Mouse (Mus musculus): ENCODE results near the gene Nudc. TPM values are rescaled to one million over a fixed set of nuclear protein-coding genes. Genes with fewer than 3 reads are reported as not detected.
A peak's percentile ranks its signal among the peaks of the same experiment; 100 is the strongest.

The Nudc gene
- polyA plus RNA-seq, 1 experiment = 107 TPM

GRCm38 (mm10) chr4:133569291-133570065 is 23.7 kb upstream of the Nudc start:
- no peak overlapping the region for H3K27ac ChIP-seq (ENCODE audit: insufficient read depth, low read depth, low read length)
- TF ChIP-seq POLR2A (IDR thresholded peaks at IDR 0.05; ENCODE audit: borderline replicate concordance, low read depth, low read length) (no peak), CTCF (IDR thresholded peaks at IDR 0.05; ENCODE audit: low read depth, low read length) (no peak)
- peaks cover 6% of the 10 kb centered on the region; the same call in 1 of the 2 replicates for H3K4me1 ChIP-seq (ENCODE audit: control insufficient read depth, insufficient read depth, low read length)
- H3K4me3 ChIP-seq (ENCODE audit: insufficient read depth, low read length) = no peak overlapping the region

GRCm38 (mm10) chr4:133567251-133567650 is 21.5 kb upstream of the Nudc start:
- Histone ChIP-seq H3K4me3 (ENCODE audit: insufficient read depth, low read length) (no peak overlapping the region), H3K27ac (ENCODE audit: insufficient read depth, low read depth, low read length) (no peak overlapping the region), H3K4me1 (ENCODE audit: control insufficient read depth, insufficient read depth, low read length) (peaks cover 14% of the 10 kb centered on the region)
- TF ChIP-seq CTCF (IDR thresholded peaks at IDR 0.05; ENCODE audit: low read depth, low read length) (no peak), POLR2A (IDR thresholded peaks at IDR 0.05; ENCODE audit: borderline replicate concordance, low read depth, low read length) (no peak)

GRCm38 (mm10) chr4:133563123-133563571 is 17.4 kb upstream of the Nudc start:
- no peak for TF ChIP-seq POLR2A (IDR thresholded peaks at IDR 0.05; ENCODE audit: borderline replicate concordance, low read depth, low read length)
- no peak for TF ChIP-seq CTCF (IDR thresholded peaks at IDR 0.05; ENCODE audit: low read depth, low read length)
- Histone ChIP-seq H3K4me3 (ENCODE audit: insufficient read depth, low read length) (no peak overlapping the region), H3K27ac (ENCODE audit: insufficient read depth, low read depth, low read length) (no peak overlapping the region), H3K4me1 (ENCODE audit: control insufficient read depth, insufficient read depth, low read length) (peaks cover 8% of the 10 kb centered on the region)

GRCm38 (mm10) chr4:133561622-133562021 is 15.8 kb upstream of the Nudc start:
- H3K4me1 ChIP-seq (ENCODE audit: control insufficient read depth, insufficient read depth, low read length) = peaks cover 8% of the 10 kb centered on the region
- no peak overlapping the region for H3K4me3 ChIP-seq (ENCODE audit: insufficient read depth, low read length)
- TF ChIP-seq CTCF (IDR thresholded peaks at IDR 0.05; ENCODE audit: low read depth, low read length) = no peak
- no peak for TF ChIP-seq POLR2A (IDR thresholded peaks at IDR 0.05; ENCODE audit: borderline replicate concordance, low read depth, low read length)
- no peak overlapping the region for H3K27ac ChIP-seq (ENCODE audit: insufficient read depth, low read depth, low read length)

- no peak overlapping the region for H3K27ac ChIP-seq (ENCODE audit: insufficient read depth, low read depth, low read length)
- H3K4me3 ChIP-seq (ENCODE audit: insufficient read depth, low read length) = no peak overlapping the region
- peaks cover 8% of the 10 kb centered on the region for H3K4me1 ChIP-seq (ENCODE audit: control insufficient read depth, insufficient read depth, low read length)
- TF ChIP-seq CTCF (IDR thresholded peaks at IDR 0.05; ENCODE audit: low read depth, low read length) (no peak), POLR2A (IDR thresholded peaks at IDR 0.05; ENCODE audit: borderline replicate concordance, low read depth, low read length) (no peak)
Measured at GRCm38 (mm10) chr4:133559846-133560245, 14.1 kb upstream of the Nudc start.

GRCm38 (mm10) chr4:133557041-133557717 is 11.4 kb upstream of the Nudc start:
- Histone ChIP-seq H3K4me1 (ENCODE audit: control insufficient read depth, insufficient read depth, low read length) (peaks cover 18% of the 10 kb centered on the region), H3K4me3 (ENCODE audit: insufficient read depth, low read length) (no peak overlapping the region), H3K27ac (ENCODE audit: insufficient read depth, low read depth, low read length) (no peak overlapping the region)
- TF ChIP-seq CTCF (IDR thresholded peaks at IDR 0.05; ENCODE audit: low read depth, low read length) (no peak), POLR2A (IDR thresholded peaks at IDR 0.05; ENCODE audit: borderline replicate concordance, low read depth, low read length) (no peak)

- H3K4me1 ChIP-seq (ENCODE audit: control insufficient read depth, insufficient read depth, low read length) = peaks cover 18% of the 10 kb centered on the region
- no peak; the same call in 1 of the 2 replicates for TF ChIP-seq POLR2A (IDR thresholded peaks at IDR 0.05; ENCODE audit: borderline replicate concordance, low read depth, low read length)
- TF ChIP-seq CTCF (IDR thresholded peaks at IDR 0.05; ENCODE audit: low read depth, low read length) = no peak
- peak overlapping the region; percentile 73 for H3K27ac ChIP-seq (ENCODE audit: insufficient read depth, low read depth, low read length)
- H3K4me3 ChIP-seq (ENCODE audit: insufficient read depth, low read length) = peak overlapping the region; percentile 76
Measured at GRCm38 (mm10) chr4:133553448-133554330, 7.9 kb upstream of the Nudc start.

- Histone ChIP-seq H3K4me3 (ENCODE audit: insufficient read depth, low read length) (peak within 1 kb of the TSS; percentile 76), H3K27ac (ENCODE audit: insufficient read depth, low read depth, low read length) (peak within 1 kb of the TSS; percentile 73), H3K4me1 (ENCODE audit: control insufficient read depth, insufficient read depth, low read length) (peaks cover 18% of the 10 kb centered on the region)
- no peak for TF ChIP-seq POLR2A (IDR thresholded peaks at IDR 0.05; ENCODE audit: borderline replicate concordance, low read depth, low read length)
- no peak for TF ChIP-seq CTCF (IDR thresholded peaks at IDR 0.05; ENCODE audit: low read depth, low read length)
Measured at GRCm38 (mm10) chr4:133552768-133553447, 7.1 kb upstream of the Nudc start, which contains the start of gene Nr0b2. Gene Nr0b2, plus strand, starts transcription at chr4:133553376.

GRCm38 (mm10) chr4:133552029-133552428 is 6.2 kb upstream of the Nudc start:
- H3K27ac ChIP-seq (ENCODE audit: insufficient read depth, low read depth, low read length) = no peak overlapping the region
- TF ChIP-seq CTCF (IDR thresholded peaks at IDR 0.05; ENCODE audit: low read depth, low read length) = no peak
- H3K4me1 ChIP-seq (ENCODE audit: control insufficient read depth, insufficient read depth, low read length) = peaks cover 18% of the 10 kb centered on the region
- H3K4me3 ChIP-seq (ENCODE audit: insufficient read depth, low read length) = no peak overlapping the region

Measured in bone marrow macrophage, adult 2 months (primary cell).